Mouse (Mus musculus) cerebellum, adult 9-11 months (tissue): ENCODE data around the gene Rabep1.
A peak's percentile ranks its signal among the peaks of the same experiment; 100 is the strongest.
"Not testable (repeated sequence)": the region's sequence is repeated elsewhere in the genome, so short reads cannot be mapped to it uniquely, and the experiment has no call there.

Experiments used
- DNase-seq: peaks from one replicate; pipeline ENCODE4 v3.0.0; 2022

Rabep1 gene

GRCm38 (mm10) chr11:70898182-70898581 is 53.6 kb downstream of the Rabep1 start:
- not testable (repeated sequence) for DNase-seq

- DNase-seq = no peak
Observed at GRCm38 (mm10) chr11:70906681-70907080, 62.1 kb downstream of the Rabep1 start.

GRCm38 (mm10) chr11:70911323-70911722 is 66.7 kb downstream of the Rabep1 start:
- no peak for DNase-seq

- no peak for DNase-seq
Observed at GRCm38 (mm10) chr11:70911920-70912319, 67.3 kb downstream of the Rabep1 start.

GRCm38 (mm10) chr11:70917896-70918295 is 73.3 kb downstream of the Rabep1 start:
- no peak for DNase-seq

GRCm38 (mm10) chr11:70919524-70919923 is 74.9 kb downstream of the Rabep1 start:
- DNase-seq = no peak

- DNase-seq = no peak
Observed at GRCm38 (mm10) chr11:70931461-70931860, 86.9 kb downstream of the Rabep1 start.

GRCm38 (mm10) chr11:70935316-70935715 is 90.7 kb downstream of the Rabep1 start:
- no peak for DNase-seq

- DNase-seq = no peak
Observed at GRCm38 (mm10) chr11:70942596-70942995, 98.0 kb downstream of the Rabep1 start.

GRCm38 (mm10) chr11:70943651-70944050 is 99.1 kb downstream of the Rabep1 start:
- DNase-seq = no peak

GRCm38 (mm10) chr11:70944935-70945817 is 100.6 kb downstream of the Rabep1 start:
- DNase-seq = no peak

- no peak for DNase-seq
Observed at GRCm38 (mm10) chr11:70954711-70955110, 110.1 kb downstream of the Rabep1 start.

- no peak for DNase-seq
Observed at GRCm38 (mm10) chr11:70960786-70961554, 116.4 kb downstream of the Rabep1 start.

GRCm38 (mm10) chr11:70964222-70964907 is 119.8 kb downstream of the Rabep1 start:
- no peak for DNase-seq

GRCm38 (mm10) chr11:70969271-70969794 is 124.8 kb downstream of the Rabep1 start:
- DNase-seq = no peak

GRCm38 (mm10) chr11:70969821-70970559 is 125.4 kb downstream of the Rabep1 start, which contains the start of the genes Nup88 and Rpain:
TSS of gene Nup88 (minus strand) at chr11:70969973.
TSS of gene Rpain (plus strand) at chr11:70970213.
- peak; percentile 95 for DNase-seq

- peak; percentile 40 for DNase-seq
Observed at GRCm38 (mm10) chr11:70970560-70971540, 126.3 kb downstream of the Rabep1 start.

- DNase-seq = no peak
Observed at GRCm38 (mm10) chr11:70972586-70972985, 128.0 kb downstream of the Rabep1 start.

- no peak for DNase-seq
Observed at GRCm38 (mm10) chr11:70973947-70974346, 129.4 kb downstream of the Rabep1 start.

- DNase-seq = no peak
Observed at GRCm38 (mm10) chr11:70975193-70975592, 130.6 kb downstream of the Rabep1 start.

GRCm38 (mm10) chr11:70977293-70977692 is 132.7 kb downstream of the Rabep1 start:
- DNase-seq = no peak
